Mouse (Mus musculus) midbrain, embryonic 12.5 days (tissue): Measurements from ENCODE around the gene Rnf214. TPM values are rescaled to one million over a fixed set of nuclear protein-coding genes. Genes with fewer than 3 reads are reported as not detected.

Experiments
- ATAC-seq: fragments of 200-750 bp; cut with Nextera tagmentation; 2 replicates; pipeline ENCODE4 v1.8.0; 2017; ENCODE audit warnings: low read depth, moderate TSS enrichment, moderate library complexity; ENCODE audit not compliant: low FRiP score
- H3K27ac ChIP-seq: fragments of 300-500 bp; sonication (generic); replicated peaks from 2 replicates; pipeline ENCODE4 v1.5.1; 2016; ENCODE audit warnings: mild to moderate bottlenecking
- H3K27me3 ChIP-seq: fragments of 300-500 bp; sonication (generic); 2 replicates; pipeline ENCODE4 v1.6.1; 2016; ENCODE audit warnings: mild to moderate bottlenecking
- H3K36me3 ChIP-seq: fragments of 300-500 bp; sonication (generic); 2 replicates; pipeline ENCODE4 v1.6.1; 2016
- H3K4me1 ChIP-seq: fragments of 300-500 bp; sonication (generic); 2 replicates; pipeline ENCODE4 v1.6.1; 2016
- H3K4me2 ChIP-seq: fragments of 300-500 bp; sonication (generic); replicated peaks from 2 replicates; pipeline ENCODE4 v1.6.1; 2016; ENCODE audit warnings: mild to moderate bottlenecking, moderate library complexity
- H3K4me3 ChIP-seq: fragments of 300-500 bp; sonication (generic); 2 replicates; pipeline ENCODE4 v1.5.1; 2016; ENCODE audit warnings: mild to moderate bottlenecking
- H3K9ac ChIP-seq: fragments of 300-500 bp; sonication (generic); replicated peaks from 2 replicates; pipeline ENCODE4 v1.6.1; 2016; ENCODE audit warnings: mild to moderate bottlenecking, moderate library complexity
- H3K9me3 ChIP-seq: fragments of 300-500 bp; sonication (generic); 2 replicates; pipeline ENCODE4 v1.6.1; 2016; ENCODE audit warnings: mild to moderate bottlenecking
- WGBS: fragments of 180-500 bp; shearing (Covaris S2); methylation state at CpG from one replicate; pipeline ENCODE4 v1.1.7; 2016; 5-methylcytosine and 5-hydroxymethylcytosine counted together
- polyA plus RNA-seq: library from polyadenylated mRNA; unstranded; fragments of >200 nt; fragmentation: Nextera tagmentation; extraction: Ambion mirVana; gene quantifications from 2 replicates; pipeline ENCODE4 v1.2.1, GENCODE M21; 2016

Gene Rnf214
- polyA plus RNA-seq, 1 experiment from 2014 or later, result 98.4 TPM

DNA sequence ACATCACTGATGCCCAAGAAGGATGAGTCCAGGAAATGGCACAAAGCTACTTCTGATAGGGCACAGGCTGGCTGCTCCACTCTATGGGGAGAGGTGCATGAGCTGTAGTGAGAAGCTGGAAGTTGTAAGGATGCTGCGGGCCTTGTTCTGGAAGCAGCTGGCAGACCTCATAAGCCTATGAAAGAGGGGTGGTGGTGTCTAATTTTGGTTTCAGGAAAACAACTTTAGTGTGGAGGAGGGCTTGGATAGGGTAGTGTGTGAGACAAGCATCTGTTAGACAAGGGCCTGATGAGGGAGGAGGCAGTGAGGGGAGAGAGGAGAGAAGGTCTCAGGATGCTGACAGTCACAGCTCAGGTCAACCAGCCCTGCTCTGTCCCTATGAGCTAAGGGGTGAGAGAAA is 62.9 kb downstream of the Rnf214 start:
- WGBS, result 90% methylated on average over 1 of the region's 1 CpGs
- peaks cover 30% of the 10 kb centered on the region for H3K4me1 ChIP-seq
- H3K4me3 ChIP-seq, result no peak overlapping the region
- H3K36me3 ChIP-seq, result no peaks in the 10 kb centered on the region
- ATAC-seq, result no peak
- no peak overlapping the region for H3K9ac ChIP-seq
- no peaks in the 10 kb centered on the region for H3K9me3 ChIP-seq
- H3K27ac ChIP-seq, result no peak overlapping the region
- no peaks in the 10 kb centered on the region for H3K27me3 ChIP-seq
- no peak overlapping the region for H3K4me2 ChIP-seq

DNA sequence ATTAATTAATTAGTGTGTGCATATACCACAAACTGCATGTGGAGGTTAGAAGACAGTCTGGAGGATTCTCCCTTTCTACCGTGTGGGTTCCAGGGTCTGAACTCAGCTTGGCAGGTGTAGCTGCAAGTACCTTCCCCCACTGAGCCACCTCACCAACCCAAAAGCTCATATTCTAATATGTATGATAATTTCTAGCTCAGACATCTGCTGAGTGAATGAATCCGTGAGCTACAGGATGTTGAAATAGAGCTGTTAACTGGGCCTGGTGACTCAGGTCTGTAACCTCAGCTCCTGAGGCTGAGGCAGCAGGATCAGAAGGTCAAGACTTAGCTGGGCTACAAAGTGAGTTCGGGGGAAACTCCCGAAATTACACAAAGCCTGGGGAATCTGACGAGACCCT is 63.7 kb downstream of the Rnf214 start:
- Histone ChIP-seq H3K9me3 (no peaks in the 10 kb centered on the region), H3K36me3 (no peaks in the 10 kb centered on the region), H3K4me2 (no peak overlapping the region), H3K4me1 (peaks cover 31% of the 10 kb centered on the region), H3K4me3 (no peak overlapping the region), H3K27ac (no peak overlapping the region), H3K9ac (no peak overlapping the region), H3K27me3 (no peaks in the 10 kb centered on the region)
- WGBS, result 81% methylated on average over 5 of the region's 5 CpGs
- no peak for ATAC-seq

DNA sequence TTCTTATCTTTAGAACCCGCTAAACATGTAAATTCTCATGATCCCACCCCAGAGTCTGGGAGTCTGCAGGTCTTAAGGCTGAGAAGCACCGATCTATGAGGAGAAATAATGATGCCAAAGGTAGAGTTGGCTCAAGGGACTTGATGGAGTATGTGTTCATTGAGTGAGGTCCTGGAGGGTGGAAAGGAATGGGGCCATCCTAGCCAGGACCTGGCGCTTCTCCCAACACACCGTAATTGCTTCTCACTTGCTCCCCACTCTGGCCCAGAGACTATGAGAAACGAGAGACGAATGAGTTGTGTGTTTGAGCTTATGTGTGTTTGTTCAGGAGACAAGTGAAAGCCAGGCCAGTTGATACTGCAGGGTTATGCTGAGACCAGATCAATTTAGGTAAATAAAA is 65.3 kb downstream of the Rnf214 start:
- Histone ChIP-seq H3K4me3 (no peak overlapping the region), H3K27me3 (no peaks in the 10 kb centered on the region), H3K9ac (no peak overlapping the region), H3K9me3 (no peaks in the 10 kb centered on the region), H3K27ac (no peak overlapping the region), H3K4me2 (0 out of 2 replicates have a peak overlapping the region, but pooled peaks have one; percentile 83), H3K4me1 (peaks cover 33% of the 10 kb centered on the region), H3K36me3 (no peaks in the 10 kb centered on the region)
- 84% methylated on average over 6 of the region's 6 CpGs for WGBS
- no peak for ATAC-seq

DNA sequence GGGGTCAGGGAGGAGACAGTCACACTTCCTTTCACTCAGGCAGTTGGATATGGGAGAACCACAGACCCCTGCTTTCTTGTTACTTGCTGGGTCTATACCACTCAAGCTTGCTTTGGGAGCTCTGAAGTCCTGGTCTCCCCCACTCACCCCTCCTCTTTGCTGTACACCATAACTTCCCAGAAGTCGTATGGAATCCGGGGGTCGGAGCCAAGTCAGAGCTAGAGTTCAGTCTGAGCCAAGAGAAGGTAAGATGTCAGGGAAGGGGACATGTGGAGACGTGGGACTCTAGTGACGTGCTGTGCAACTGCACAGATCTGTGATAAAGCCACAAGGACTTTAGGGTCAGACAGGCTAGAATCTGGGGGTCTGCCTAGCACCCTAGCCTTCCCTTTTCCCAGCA is 66.4 kb downstream of the Rnf214 start:
- Histone ChIP-seq H3K27ac (no peak overlapping the region), H3K27me3 (no peaks in the 10 kb centered on the region), H3K9ac (peak overlapping the region; percentile 88; the same call in 1 of the 2 replicates), H3K4me3 (peak overlapping the region; percentile 86; the same call in 1 of the 2 replicates), H3K9me3 (no peaks in the 10 kb centered on the region), H3K36me3 (no peaks in the 10 kb centered on the region), H3K4me2 (peak overlapping the region; percentile 83), H3K4me1 (peaks cover 33% of the 10 kb centered on the region)
- no peak for ATAC-seq
- 73% methylated on average over 5 of the region's 5 CpGs for WGBS

DNA sequence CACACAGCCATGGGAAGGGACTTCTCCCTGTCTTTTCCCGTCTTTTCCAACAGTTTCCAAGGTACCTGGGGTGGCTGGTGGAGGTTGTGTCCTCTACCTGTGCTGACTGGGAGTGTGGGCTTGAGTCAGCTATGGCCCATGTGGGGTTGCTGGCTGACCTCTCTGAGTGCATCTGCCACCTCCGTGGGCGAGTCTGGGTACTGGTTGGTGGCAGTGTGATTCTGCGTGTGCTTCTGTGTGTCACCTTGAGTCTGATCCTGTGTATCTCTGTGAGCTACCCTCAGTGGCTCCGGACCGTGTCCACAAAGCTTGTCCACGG is 66.8 kb downstream of the Rnf214 start:
- H3K27me3 ChIP-seq, result no peaks in the 10 kb centered on the region
- peak overlapping the region; percentile 83 for H3K4me2 ChIP-seq
- peak overlapping the region; percentile 86 for H3K4me3 ChIP-seq
- no peak for ATAC-seq
- H3K36me3 ChIP-seq, result no peaks in the 10 kb centered on the region
- WGBS, result 79% methylated on average over 7 of the region's 7 CpGs
- H3K9ac ChIP-seq, result peak overlapping the region; percentile 88
- H3K27ac ChIP-seq, result no peak overlapping the region
- H3K9me3 ChIP-seq, result no peaks in the 10 kb centered on the region
- H3K4me1 ChIP-seq, result peaks cover 33% of the 10 kb centered on the region

DNA sequence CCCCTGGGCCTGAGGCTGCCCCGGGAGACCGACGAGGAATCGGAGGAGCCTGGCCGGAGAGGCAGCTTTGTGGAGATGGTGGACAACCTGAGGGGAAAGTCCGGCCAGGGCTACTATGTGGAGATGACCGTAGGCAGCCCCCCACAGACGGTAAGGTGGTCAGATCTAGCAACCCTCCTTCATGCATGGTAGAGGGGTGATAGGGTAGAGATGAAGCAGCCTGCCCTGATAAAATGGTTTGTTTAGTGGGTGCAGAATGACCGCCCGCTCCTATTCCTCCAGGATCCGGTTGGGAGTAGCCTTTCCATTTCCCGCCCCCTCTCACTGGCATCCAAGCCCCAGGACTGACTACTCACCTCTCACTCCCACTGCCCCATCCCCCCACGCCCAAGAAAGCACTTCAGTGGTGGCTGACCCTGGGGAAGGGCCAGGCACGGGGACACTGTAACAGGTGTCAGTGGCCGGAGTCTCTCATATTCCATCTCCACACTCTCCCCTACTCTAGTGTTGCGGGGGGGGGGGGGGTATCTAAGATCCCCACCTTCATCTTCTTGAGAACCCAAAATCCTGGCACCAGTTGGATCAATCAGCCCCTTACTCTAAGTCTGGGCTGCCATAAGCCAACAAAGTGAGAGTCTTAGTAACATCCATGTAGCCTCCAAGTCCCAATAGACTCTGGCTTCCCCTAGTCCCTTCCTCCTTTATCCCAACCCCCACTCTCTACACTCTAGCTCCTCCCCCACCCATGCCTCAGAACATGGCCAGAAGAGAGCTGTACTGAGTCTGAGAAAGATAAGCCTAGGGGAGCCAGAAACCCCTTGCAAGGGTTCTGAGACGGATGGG is 67.4 kb downstream of the Rnf214 start:
- 19% methylated on average over 17 of the region's 17 CpGs for WGBS
- 0 out of 2 replicates have a peak overlapping the region, but pooled peaks have one; percentile 70 for H3K27ac ChIP-seq

DNA sequence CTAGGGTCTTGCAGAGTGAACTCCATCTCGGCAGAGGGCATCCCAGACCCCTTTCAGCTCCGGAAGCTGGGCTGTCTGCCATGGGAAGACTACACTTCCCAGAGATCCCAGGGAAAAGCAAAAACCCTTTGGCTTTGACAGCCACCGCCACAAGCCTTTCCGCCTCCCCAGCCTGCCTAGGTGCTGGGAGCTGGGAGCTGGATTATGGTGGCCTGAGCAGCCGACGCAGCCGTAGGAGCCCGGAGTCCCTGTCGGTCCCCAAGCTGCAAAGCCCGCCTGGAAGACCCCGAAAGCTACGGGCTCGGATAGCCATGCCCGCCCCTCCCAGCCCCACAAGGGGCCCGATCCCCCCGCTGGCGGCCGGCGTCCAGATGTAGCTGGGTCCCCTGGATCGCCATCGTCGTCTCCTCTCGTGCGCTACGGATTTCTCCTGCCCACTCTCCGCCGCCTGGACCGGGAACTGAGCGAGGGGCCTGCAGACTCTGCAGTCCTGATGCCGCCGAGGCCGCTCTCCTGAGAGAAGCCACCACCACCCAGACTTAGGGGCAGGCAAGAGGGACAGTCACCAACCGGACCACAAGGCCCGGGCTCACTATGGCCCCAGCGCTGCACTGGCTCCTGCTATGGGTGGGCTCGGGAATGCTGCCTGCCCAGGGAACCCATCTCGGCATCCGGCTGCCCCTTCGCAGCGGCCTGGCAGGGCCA is 68.1 kb downstream of the Rnf214 start, which contains the start of gene Bace1:
Bace1 (plus strand) TSS at position 147 of the 705 bp plus-strand sequence.
- H3K27ac ChIP-seq, result peak within 1 kb of the TSS; percentile 70
- WGBS, result 0% methylated on average over 40 of the region's 40 CpGs
- H3K27me3 ChIP-seq, result no peaks in the 10 kb centered on the region
- no peaks in the 10 kb centered on the region for H3K36me3 ChIP-seq
- no peaks in the 10 kb centered on the region for H3K9me3 ChIP-seq
- peaks cover 33% of the 10 kb centered on the region for H3K4me1 ChIP-seq
- peak; percentile 87 for ATAC-seq
- H3K4me3 ChIP-seq, result peak within 1 kb of the TSS; percentile 86
- peak within 1 kb of the TSS; percentile 88 for H3K9ac ChIP-seq
- peak within 1 kb of the TSS; percentile 83 for H3K4me2 ChIP-seq

More for the DNA sequence above, 67.4 kb downstream of the Rnf214 start:
- Histone ChIP-seq H3K36me3 (no peaks in the 10 kb centered on the region), H3K9ac (peak overlapping the region; percentile 88), H3K4me2 (peak overlapping the region; percentile 83), H3K9me3 (no peaks in the 10 kb centered on the region), H3K27me3 (no peaks in the 10 kb centered on the region), H3K4me3 (peak overlapping the region; percentile 86), H3K4me1 (peaks cover 33% of the 10 kb centered on the region)
- ATAC-seq, result peak; percentile 39; the same call in 1 of the 2 replicates

DNA sequence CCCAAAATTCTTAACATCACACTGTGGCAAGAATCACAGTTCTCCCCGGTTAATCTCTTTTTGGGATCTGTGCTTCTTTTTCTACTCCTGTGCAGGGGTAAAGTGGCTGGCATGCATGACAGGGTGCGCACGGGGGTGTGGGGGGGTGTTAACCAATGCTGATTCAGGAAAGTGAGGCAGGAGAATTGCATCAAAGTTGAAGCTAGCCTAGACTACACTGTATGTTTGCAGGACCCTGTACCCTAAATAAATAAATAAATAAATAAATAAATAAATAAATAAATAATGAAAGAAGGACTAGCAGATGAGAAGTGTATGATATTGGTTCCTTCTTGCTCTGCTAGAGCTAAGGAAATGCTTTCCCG is 68.7 kb downstream of the Rnf214 start:
- H3K4me2 ChIP-seq, result peak overlapping the region; percentile 83
- WGBS, result 31% methylated on average over 4 of the region's 4 CpGs
- no peak; the same call in none of the 2 replicates for ATAC-seq
- no peaks in the 10 kb centered on the region for H3K9me3 ChIP-seq
- H3K27ac ChIP-seq, result no peak overlapping the region
- no peaks in the 10 kb centered on the region for H3K36me3 ChIP-seq
- H3K27me3 ChIP-seq, result no peaks in the 10 kb centered on the region
- peaks cover 33% of the 10 kb centered on the region for H3K4me1 ChIP-seq
- H3K4me3 ChIP-seq, result peak overlapping the region; percentile 86; the same call in 1 of the 2 replicates
- no peak overlapping the region for H3K9ac ChIP-seq

DNA sequence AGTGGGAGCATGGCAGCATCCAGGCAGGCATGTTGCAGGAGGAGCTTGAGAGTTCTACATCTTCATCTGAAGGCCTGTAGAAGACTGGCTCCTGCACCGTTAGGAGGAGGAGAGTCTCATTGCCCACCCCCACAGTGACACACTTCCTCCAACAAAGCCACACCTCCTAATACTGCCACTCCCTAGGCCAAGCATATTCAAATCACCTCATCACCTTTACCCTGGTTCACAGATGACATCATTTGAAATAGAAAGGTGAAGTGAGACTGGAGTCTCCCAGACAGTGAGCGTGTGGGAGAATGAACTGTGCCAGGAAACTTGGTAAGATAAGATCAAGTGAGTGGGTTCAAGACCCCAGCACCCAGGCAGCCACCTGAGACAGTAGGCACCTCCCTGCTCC is 73.2 kb downstream of the Rnf214 start:
- peaks cover 4% of the 10 kb centered on the region; the same call in 1 of the 2 replicates for H3K4me1 ChIP-seq
- no peaks in the 10 kb centered on the region for H3K27me3 ChIP-seq
- no peaks in the 10 kb centered on the region for H3K36me3 ChIP-seq
- no peak overlapping the region for H3K4me2 ChIP-seq
- WGBS, result 90% methylated on average over 2 of the region's 2 CpGs
- ATAC-seq, result no peak
- H3K9me3 ChIP-seq, result no peaks in the 10 kb centered on the region
- no peak overlapping the region for H3K4me3 ChIP-seq
- H3K9ac ChIP-seq, result no peak overlapping the region
- no peak overlapping the region for H3K27ac ChIP-seq

DNA sequence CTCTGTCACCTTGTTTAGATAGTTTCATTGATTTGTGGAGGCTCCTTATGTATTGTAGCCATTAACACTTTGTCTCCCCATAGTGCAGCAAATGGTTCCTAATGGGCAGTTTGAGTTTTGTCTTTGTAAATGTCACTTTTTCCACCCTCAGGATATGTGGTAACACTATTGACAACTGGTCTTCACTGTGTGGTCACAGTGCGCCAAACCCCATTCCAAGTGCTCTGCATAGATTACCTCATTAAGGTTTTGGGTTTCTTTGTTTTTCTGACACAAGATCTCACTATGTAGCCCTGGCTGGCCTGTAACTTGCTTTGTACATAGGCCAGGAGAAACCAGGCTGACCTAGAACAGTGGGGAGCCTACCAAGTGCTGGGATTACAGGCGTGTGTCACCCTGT is 73.8 kb downstream of the Rnf214 start:
- Histone ChIP-seq H3K36me3 (no peaks in the 10 kb centered on the region), H3K27ac (no peak overlapping the region), H3K4me2 (no peak overlapping the region), H3K9me3 (no peaks in the 10 kb centered on the region), H3K4me3 (no peak overlapping the region), H3K27me3 (no peaks in the 10 kb centered on the region), H3K9ac (no peak overlapping the region), H3K4me1 (peaks cover 4% of the 10 kb centered on the region)
- ATAC-seq, result no peak
- 90% methylated on average over 2 of the region's 2 CpGs for WGBS

DNA sequence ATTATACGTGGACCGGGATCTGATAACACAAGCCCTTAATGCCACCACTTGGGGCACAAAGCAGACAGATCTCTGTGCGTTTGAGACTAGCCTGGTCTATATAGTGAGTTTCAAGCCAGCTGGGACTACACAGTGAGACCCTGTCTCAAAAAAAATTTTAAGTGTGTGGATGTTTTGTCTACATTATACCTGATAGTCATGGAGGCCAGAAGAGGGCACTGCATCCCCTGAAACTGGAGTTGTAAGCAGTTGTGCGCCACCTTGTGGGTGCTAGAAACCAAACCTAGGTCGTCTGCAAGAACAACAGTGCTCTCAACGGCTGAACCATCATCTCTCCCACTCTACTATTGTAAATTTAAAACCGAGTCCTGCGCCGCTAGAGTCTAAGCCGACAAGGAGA is 77.6 kb downstream of the Rnf214 start:
- Histone ChIP-seq H3K4me3 (peak overlapping the region; percentile 86), H3K27me3 (no peaks in the 10 kb centered on the region), H3K4me1 (peaks cover 18% of the 10 kb centered on the region), H3K9me3 (no peaks in the 10 kb centered on the region), H3K36me3 (no peaks in the 10 kb centered on the region), H3K27ac (no peak overlapping the region), H3K4me2 (peak overlapping the region; percentile 81), H3K9ac (no peak overlapping the region)
- ATAC-seq, result peak; percentile 21; the same call in 1 of the 2 replicates
- 29% methylated on average over 10 of the region's 10 CpGs for WGBS
